Mouse (Mus musculus) retina, postnatal 7 days (tissue): Measurements from ENCODE around the gene Eno2.

Source experiments
- DNase-seq: peaks from one replicate; pipeline ENCODE4 v3.0.0-alpha.2; 2012; ENCODE audit warnings: low read depth, low spot score

Eno2 gene

GRCm38 (mm10) chr6:124765951-124766350 is 3.5 kb downstream of the Eno2 start:
- no peak for DNase-seq

GRCm38 (mm10) chr6:124759259-124759658 is 10.2 kb downstream of the Eno2 start:
- DNase-seq = peak; percentile 68

GRCm38 (mm10) chr6:124758849-124759232 is 10.6 kb downstream of the Eno2 start:
- no peak for DNase-seq

GRCm38 (mm10) chr6:124757909-124758848 is 11.3 kb downstream of the Eno2 start:
- no peak for DNase-seq

- DNase-seq = no peak
Observed at GRCm38 (mm10) chr6:124757351-124757880, 12.1 kb downstream of the Eno2 start.

- peak; percentile 70 for DNase-seq
Observed at GRCm38 (mm10) chr6:124756652-124757350, 12.7 kb downstream of the Eno2 start.

GRCm38 (mm10) chr6:124755831-124756595 is 13.5 kb downstream of the Eno2 start, which contains the start of the genes Gm45234 and Atn1:
Gene Gm45234, minus strand, starts transcription at chr6:124756021.
Gene Atn1, minus strand, starts transcription at chr6:124756524.
- no peak for DNase-seq

GRCm38 (mm10) chr6:124755306-124755705 is 14.2 kb downstream of the Eno2 start:
- no peak for DNase-seq

- no peak for DNase-seq
Observed at GRCm38 (mm10) chr6:124753861-124754260, 15.6 kb downstream of the Eno2 start.

GRCm38 (mm10) chr6:124750405-124750804 is 19.1 kb downstream of the Eno2 start:
- DNase-seq = no peak

GRCm38 (mm10) chr6:124746654-124747632 is 22.5 kb downstream of the Eno2 start:
- DNase-seq = no peak

GRCm38 (mm10) chr6:124746296-124746605 is 23.2 kb downstream of the Eno2 start:
- no peak for DNase-seq

- peak; percentile 97 for DNase-seq
Observed at GRCm38 (mm10) chr6:124745490-124746295, 23.8 kb downstream of the Eno2 start.

GRCm38 (mm10) chr6:124744755-124745321 is 24.6 kb downstream of the Eno2 start:
- DNase-seq = no peak

GRCm38 (mm10) chr6:124743647-124744046 is 25.8 kb downstream of the Eno2 start:
- no peak for DNase-seq

GRCm38 (mm10) chr6:124742839-124743514 is 26.5 kb downstream of the Eno2 start:
- DNase-seq = no peak

GRCm38 (mm10) chr6:124741842-124742241 is 27.6 kb downstream of the Eno2 start:
- DNase-seq = no peak

- DNase-seq = peak; percentile 83
Observed at GRCm38 (mm10) chr6:124740888-124741761, 28.3 kb downstream of the Eno2 start, which contains the start of gene Grcc10. Gene Grcc10, minus strand, starts transcription at chr6:124741374.
